Mouse (Mus musculus) testis, adult 2 months (tissue): ENCODE measurements at regions not wholly inside any gene's neighbourhood (a gene's known extent, or its start where the extent isn't known, plus 50 kb on each side); places are given as distances from the start of the nearest gene placed in this dataset.

Source experiments
- H3K27ac ChIP-seq: fragments of 200-500 bp; 2 replicates; pipeline ENCODE4 v1.5.1; 2012; ENCODE audit warnings: low read depth, low read length; ENCODE audit not compliant: control insufficient read depth, insufficient read depth
- H3K27me3 ChIP-seq: fragments of 200-500 bp; 2 replicates; pipeline ENCODE4 v1.6.1; 2012; ENCODE audit warnings: mild to moderate bottlenecking, low read length, moderate library complexity; ENCODE audit not compliant: control insufficient read depth, insufficient read depth
- H3K36me3 ChIP-seq: fragments of 200-500 bp; 2 replicates; pipeline ENCODE4 v1.6.1; 2012; ENCODE audit warnings: mild to moderate bottlenecking, low read length; ENCODE audit not compliant: control insufficient read depth, insufficient read depth
- H3K4me1 ChIP-seq: fragments of 200-500 bp; 2 replicates; pipeline ENCODE4 v1.6.1; 2012; ENCODE audit warnings: low read length; ENCODE audit not compliant: control insufficient read depth, insufficient read depth
- H3K4me3 ChIP-seq: fragments of 200-500 bp; 2 replicates; pipeline ENCODE4 v1.5.1; 2012; ENCODE audit warnings: low read depth, mild to moderate bottlenecking, low read length, moderate library complexity, mixed read lengths; ENCODE audit not compliant: control insufficient read depth
- CTCF ChIP-seq: fragments of 200-500 bp; IDR thresholded peaks from 2 replicates; pipeline ENCODE4 v1.5.1; 2012; ENCODE audit warnings: low read depth, mild to moderate bottlenecking, inconsistent platforms, low read length, moderate library complexity; ENCODE audit not compliant: control insufficient read depth, insufficient read depth, insufficient replicate concordance
- POLR2A ChIP-seq: fragments of 200-500 bp; IDR thresholded peaks from 2 replicates; pipeline ENCODE4 v1.6.1; 2012; ENCODE audit warnings: low read depth, mild to moderate bottlenecking, inconsistent platforms, low read length, moderate library complexity; ENCODE audit not compliant: control insufficient read depth

- no peaks in the 10 kb centered on the region for H3K36me3 ChIP-seq
- no peak overlapping the region for H3K4me3 ChIP-seq
- no peak overlapping the region for H3K27ac ChIP-seq
- no peak for TF ChIP-seq CTCF
- TF ChIP-seq POLR2A, result no peak
- no peaks in the 10 kb centered on the region for H3K4me1 ChIP-seq
- H3K27me3 ChIP-seq, result no peaks in the 10 kb centered on the region
Measured at GRCm38 (mm10) chr12:26610079-26610478, 141.1 kb downstream of the Cmpk2 start.

GRCm38 (mm10) chr12:26598501-26598900, 129.5 kb downstream of the Cmpk2 start:
- Histone ChIP-seq H3K4me3 (no peak overlapping the region), H3K4me1 (no peaks in the 10 kb centered on the region), H3K27ac (no peak overlapping the region), H3K36me3 (no peaks in the 10 kb centered on the region), H3K27me3 (no peaks in the 10 kb centered on the region)
- TF ChIP-seq CTCF, result no peak
- TF ChIP-seq POLR2A, result no peak

DNA sequence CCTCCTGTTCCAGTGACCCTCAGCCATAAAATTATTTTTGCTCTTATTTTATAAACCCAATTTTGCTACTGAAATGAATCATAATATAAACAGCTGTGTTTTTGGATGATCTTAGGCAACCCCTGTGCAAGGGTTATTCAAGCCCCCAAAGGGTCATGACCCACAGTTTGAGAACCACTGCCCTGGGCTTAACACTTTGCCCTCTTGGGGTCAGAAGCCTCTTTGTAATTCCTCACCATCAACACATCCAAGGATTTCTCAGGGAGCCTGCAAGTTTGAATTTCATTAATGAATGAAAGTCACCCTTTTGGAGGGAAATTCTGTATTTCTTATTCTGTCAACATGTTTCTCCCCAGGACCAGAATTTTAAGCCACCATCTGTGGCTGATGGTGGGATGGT, 123.1 kb downstream of the Cmpk2 start:
- Histone ChIP-seq H3K4me3 (no peak overlapping the region), H3K4me1 (no peaks in the 10 kb centered on the region), H3K36me3 (no peaks in the 10 kb centered on the region), H3K27me3 (no peaks in the 10 kb centered on the region), H3K27ac (no peak overlapping the region)
- TF ChIP-seq POLR2A, result no peak
- TF ChIP-seq CTCF, result no peak

DNA sequence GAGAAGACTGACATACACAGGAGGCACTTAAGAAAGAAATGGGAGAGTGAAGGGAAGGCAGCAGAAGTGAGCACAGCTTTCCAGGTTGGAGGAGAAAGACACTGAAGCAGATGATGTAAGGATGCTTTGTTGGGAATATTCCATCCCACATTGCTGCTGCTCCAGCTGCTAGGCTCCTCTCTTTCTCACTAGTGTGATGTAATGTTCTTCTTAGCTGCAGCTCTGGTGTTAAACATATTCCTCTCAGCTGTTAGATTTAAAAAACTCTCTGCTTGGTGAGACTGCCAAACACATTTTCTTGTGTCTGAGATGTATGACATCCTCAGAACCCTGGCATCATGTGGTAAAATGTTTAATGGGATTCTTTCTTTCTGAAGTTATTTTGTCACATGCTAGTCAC, 120.1 kb downstream of the Cmpk2 start:
- TF ChIP-seq POLR2A (no peak), CTCF (no peak)
- no peaks in the 10 kb centered on the region for H3K4me1 ChIP-seq
- no peak overlapping the region for H3K4me3 ChIP-seq
- H3K27me3 ChIP-seq, result no peaks in the 10 kb centered on the region
- no peak overlapping the region for H3K27ac ChIP-seq
- H3K36me3 ChIP-seq, result no peaks in the 10 kb centered on the region

GRCm38 (mm10) chr12:26577438-26577837, 108.4 kb downstream of the Cmpk2 start:
- H3K4me1 ChIP-seq, result no peaks in the 10 kb centered on the region
- H3K4me3 ChIP-seq, result no peak overlapping the region
- TF ChIP-seq CTCF, result no peak
- TF ChIP-seq POLR2A, result no peak
- no peaks in the 10 kb centered on the region for H3K36me3 ChIP-seq
- no peak overlapping the region for H3K27ac ChIP-seq
- no peaks in the 10 kb centered on the region for H3K27me3 ChIP-seq

GRCm38 (mm10) chr12:26571602-26572001, 102.6 kb downstream of the Cmpk2 start:
- Histone ChIP-seq H3K27ac (no peak overlapping the region), H3K4me1 (no peaks in the 10 kb centered on the region), H3K27me3 (no peaks in the 10 kb centered on the region), H3K36me3 (no peaks in the 10 kb centered on the region), H3K4me3 (no peak overlapping the region)
- TF ChIP-seq CTCF (no peak), POLR2A (no peak)

DNA sequence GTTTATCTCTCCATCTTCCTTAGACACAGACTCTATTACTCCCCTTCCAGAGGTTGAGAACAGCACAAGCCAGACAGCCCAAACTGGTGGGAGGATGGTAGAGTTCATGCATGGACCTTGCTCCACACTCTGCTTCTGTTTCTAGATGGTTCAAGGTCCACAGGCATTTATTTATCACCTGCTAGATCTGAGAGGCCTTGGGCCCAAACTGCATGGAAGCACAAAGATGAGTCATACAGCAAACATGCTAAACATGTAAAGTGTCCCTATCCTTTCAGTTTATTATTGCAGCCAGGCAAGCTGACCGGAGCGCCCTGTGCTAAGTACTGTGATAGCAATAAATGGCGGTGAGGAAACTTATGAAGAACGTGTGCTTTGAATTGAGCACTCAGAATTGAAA, 98.4 kb downstream of the Cmpk2 start:
- H3K36me3 ChIP-seq, result no peaks in the 10 kb centered on the region
- no peak for TF ChIP-seq POLR2A
- TF ChIP-seq CTCF, result no peak
- H3K4me3 ChIP-seq, result no peak overlapping the region
- no peaks in the 10 kb centered on the region for H3K27me3 ChIP-seq
- no peaks in the 10 kb centered on the region for H3K4me1 ChIP-seq
- H3K27ac ChIP-seq, result no peak overlapping the region

GRCm38 (mm10) chr12:26562858-26563257, 93.9 kb downstream of the Cmpk2 start:
- H3K4me1 ChIP-seq, result no peaks in the 10 kb centered on the region
- no peaks in the 10 kb centered on the region for H3K27me3 ChIP-seq
- H3K4me3 ChIP-seq, result no peak overlapping the region
- H3K36me3 ChIP-seq, result no peaks in the 10 kb centered on the region
- TF ChIP-seq POLR2A (no peak), CTCF (no peak)
- no peak overlapping the region for H3K27ac ChIP-seq
